Mouse (Mus musculus): ENCODE data around the gene Sntn. TPM values are rescaled to one million over a fixed set of nuclear protein-coding genes. Genes with fewer than 3 reads are reported as not detected.

The Sntn gene
- not detected in 2 replicates for polyA plus RNA-seq (2012; rRNA removed; ENCODE audit: low replicate concordance)

DNA sequence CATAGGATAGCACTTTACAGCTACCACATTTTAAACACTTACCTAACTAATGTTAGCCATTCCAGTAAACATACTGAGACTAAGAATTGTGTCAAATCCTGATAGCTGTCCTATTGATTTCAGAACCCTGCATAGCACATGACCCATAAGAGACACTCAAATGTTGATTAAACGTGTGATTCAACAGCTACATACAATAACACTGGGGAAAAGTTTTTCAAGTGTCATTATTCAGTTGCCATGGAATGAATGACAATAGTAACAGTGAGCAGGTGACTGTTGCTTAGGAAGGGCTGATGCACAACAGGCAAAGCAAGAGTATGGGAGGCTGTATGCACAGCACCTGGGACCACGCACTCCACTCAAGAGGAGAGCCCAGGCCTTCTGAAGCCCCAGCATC lies at the start of gene Sntn:
Gene Sntn, plus strand, starts transcription at position 301 of the 400 bp plus-strand sequence.

Other genes starting within 250 kb of the Sntn start
- not detected in 2 replicates for gene Gm281, start 243.6 kb downstream of the Sntn start, polyA plus RNA-seq (2012; rRNA removed; ENCODE audit: low replicate concordance)

All from mammary gland, adult 2 months (tissue).